Mouse (Mus musculus): ENCODE measurements at regions not wholly inside any gene's neighbourhood (a gene's known extent, or its start where the extent isn't known, plus 50 kb on each side); places are given as distances from the start of the nearest gene placed in this dataset.

GRCm38 (mm10) chr14:72854226-72854625 is 144.4 kb upstream of the Fndc3a start:
- in situ Hi-C loops (cut with MboI, MseI), result no loop called here

- in situ Hi-C loops (cut with MboI, MseI), result no loop called here
Observed at GRCm38 (mm10) chr14:72853104-72853503, 143.3 kb upstream of the Fndc3a start.

- in situ Hi-C loops (cut with MboI, MseI), result no loop called here
Observed at GRCm38 (mm10) chr14:72850884-72851283, 141.1 kb upstream of the Fndc3a start.

DNA sequence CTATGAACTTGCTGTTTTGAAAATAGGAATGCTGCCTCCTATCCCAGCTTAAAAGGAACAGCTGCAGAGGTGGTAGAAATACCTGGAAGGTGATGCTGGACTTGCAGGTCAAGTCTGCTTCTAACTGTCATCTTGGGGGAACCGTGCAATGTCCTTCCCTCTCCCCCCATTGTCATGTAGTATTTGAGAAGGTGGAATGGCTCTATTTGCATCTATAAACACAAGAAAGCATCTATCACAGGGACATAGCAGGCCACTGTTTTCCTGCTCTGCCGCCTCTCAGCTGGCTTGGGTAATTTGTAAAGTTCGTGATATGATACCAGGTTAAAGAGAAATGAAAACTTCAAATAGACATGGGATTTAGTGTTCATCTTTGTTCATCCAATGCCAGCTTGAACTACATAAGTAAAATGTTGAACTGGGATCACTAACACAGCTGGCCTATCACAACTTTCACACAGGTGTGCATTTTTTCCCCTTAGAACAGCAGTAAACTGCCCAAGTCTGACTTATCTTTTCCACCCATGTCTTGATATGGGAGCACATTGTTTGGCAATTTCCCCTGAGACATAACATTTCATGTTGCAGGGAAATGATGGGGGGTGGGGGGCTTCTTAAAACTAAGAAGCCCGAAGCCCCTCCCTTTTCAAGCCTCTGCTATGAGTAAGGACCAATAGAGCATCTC is 138.6 kb upstream of the Fndc3a start:
- in situ Hi-C loops (cut with MboI, MseI), result no loop called here

DNA sequence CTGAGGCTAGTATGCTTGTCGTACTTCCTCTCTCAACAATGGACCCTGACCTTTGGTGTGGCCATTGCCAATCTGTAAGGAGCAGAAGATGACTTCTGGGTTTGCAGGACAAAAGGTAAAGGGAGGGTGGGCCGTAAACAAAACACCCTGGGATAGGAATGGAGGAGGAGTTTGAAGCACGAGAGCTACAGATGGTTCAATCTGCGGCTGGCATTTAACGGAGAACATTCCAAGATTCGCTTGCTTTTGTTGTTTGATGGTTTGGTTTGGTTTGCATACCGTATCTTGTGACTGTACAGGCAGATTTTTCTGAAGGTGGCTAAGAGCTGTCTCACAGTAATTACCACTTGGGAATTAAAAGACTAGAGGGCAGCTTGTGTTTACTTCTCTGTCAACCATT is 137.7 kb upstream of the Fndc3a start:
- in situ Hi-C loops (cut with MboI, MseI), result no loop called here

- in situ Hi-C loops (cut with MboI, MseI), result no loop called here
Observed at GRCm38 (mm10) chr14:72845621-72846440, 136.0 kb upstream of the Fndc3a start.

DNA sequence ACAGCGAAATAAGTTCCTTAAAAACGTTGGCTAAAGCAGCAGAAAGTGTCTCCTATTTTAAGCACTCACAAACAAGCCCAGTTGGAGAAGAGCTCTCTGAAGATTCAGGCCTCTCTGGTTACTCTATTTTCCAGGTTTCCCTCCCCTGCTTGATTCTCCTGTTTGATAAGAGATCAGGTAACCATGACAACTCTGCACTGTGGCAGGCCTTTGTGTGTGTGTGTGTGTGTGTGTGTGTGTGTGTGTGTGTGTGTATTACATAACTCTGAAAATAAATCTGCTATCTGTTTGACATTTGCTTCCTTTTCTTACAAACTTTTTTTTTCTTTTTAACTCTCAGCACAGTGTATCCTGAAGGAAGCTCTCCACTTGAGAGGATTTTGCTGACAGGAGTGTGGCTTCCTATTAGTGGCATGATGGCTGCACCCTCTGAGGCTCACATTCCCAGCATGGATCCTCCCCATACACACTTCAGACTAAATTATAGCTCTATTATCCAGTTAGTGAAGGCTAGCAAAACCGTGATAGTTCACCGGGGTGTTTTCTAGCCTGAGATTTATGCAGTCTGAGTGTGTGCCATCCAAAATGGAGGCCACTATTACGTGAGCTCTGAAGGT is 135.1 kb upstream of the Fndc3a start:
- in situ Hi-C loops (cut with MboI, MseI), result no loop called here

DNA sequence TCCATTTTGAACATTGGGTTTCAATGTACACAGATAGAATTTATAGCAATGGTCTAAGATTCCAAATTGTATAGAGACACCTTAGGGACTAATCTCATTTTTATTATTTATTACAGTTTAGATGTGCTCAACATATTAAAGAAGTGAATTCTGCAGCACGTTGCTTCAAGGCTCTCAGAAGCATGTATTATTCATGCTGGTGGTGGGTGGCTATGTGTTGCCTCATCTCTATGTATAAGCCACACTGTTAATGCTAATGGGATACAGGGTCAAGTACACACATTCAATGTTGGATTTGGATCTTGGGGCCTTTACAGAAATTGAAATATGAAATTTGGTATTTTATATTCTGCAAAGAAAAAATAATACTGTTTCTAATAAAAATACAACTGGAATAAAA is 131.9 kb upstream of the Fndc3a start:
- in situ Hi-C loops (cut with MboI, MseI), result no loop called here

DNA sequence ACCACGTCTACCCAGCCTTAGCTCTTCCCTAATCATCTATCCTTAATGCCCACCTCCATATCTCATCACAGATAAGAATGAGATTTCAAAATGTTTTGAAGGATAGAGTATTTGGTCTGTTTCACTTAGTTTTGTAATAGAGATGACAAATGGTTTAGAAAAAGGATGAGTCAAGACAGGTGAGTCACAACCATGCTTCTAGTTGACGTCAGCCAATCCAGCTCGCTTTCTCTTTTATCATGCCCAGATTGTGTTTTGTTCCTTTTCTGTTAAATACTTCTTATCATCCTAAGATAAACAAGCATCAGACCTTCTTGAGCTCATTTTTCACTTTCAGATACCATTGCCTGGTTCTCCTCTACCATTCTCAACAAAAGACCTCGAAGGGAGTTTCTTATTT is 125.4 kb upstream of the Fndc3a start:
- in situ Hi-C loops (cut with MboI, MseI), result no loop called here

- in situ Hi-C loops (cut with MboI, MseI), result no loop called here
Observed at GRCm38 (mm10) chr14:72829261-72829660, 119.5 kb upstream of the Fndc3a start.

DNA sequence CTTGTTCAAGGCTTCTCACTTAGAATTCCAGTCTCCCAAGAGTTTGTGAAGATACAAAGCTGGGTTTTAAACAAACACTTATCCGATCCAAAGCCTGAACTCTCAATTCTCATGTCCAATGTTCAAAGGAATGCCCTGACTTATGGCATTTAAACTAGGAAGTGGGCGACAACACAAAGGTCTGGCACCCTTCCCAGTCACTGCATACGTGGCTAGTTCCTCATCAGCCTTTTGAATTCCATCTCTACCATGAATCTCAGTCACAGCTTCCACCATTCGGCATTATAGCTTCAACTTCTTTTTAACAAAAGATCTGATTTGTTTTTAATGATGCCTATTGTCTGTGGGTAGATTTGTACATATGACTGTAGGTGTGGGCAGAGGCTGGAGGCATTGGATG is 115.7 kb upstream of the Fndc3a start:
- in situ Hi-C loops (cut with MboI, MseI), result no loop called here

DNA sequence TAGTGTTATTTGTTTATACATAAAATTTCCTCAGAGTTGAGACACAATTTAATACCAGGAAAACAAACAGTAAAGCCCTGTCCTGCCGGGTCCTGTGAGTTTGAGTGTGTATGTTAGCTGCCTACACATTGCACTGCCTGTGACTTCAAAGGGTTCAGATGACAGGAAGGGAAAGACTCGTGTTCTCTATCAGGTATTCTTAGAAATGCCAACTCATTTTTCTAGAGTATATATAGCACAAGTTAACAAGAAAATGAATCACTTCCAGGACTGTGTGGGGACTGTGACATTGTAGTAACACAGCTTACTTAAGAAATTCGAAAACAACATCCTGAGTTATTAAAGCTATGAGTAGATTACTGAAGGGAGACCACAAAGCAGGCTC is 112.4 kb upstream of the Fndc3a start:
- in situ Hi-C loops (cut with MboI, MseI), result no loop called here

- in situ Hi-C loops (cut with MboI, MseI), result no loop called here
Observed at GRCm38 (mm10) chr14:72821517-72822230, 111.9 kb upstream of the Fndc3a start.

DNA sequence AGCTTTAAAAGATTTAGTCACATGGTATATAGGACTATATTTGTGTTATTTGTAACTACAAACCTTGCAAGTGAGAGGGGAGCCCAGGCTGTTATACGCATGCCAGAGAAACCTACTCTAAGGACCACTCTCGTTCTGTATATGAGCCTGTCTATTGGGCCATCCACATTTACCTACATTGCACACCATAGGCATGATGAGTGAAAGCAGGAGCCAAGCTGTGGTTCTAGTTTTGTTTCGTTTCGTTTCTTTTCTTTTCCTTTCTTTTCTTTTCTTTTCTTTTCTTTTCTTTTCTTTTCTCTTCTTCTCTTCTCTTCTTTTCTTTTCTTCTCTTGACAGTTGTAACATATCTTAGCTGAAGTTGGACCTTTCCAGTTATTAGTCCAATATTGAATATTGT is 109.2 kb upstream of the Fndc3a start:
- in situ Hi-C loops (cut with MboI, MseI), result no loop called here

DNA sequence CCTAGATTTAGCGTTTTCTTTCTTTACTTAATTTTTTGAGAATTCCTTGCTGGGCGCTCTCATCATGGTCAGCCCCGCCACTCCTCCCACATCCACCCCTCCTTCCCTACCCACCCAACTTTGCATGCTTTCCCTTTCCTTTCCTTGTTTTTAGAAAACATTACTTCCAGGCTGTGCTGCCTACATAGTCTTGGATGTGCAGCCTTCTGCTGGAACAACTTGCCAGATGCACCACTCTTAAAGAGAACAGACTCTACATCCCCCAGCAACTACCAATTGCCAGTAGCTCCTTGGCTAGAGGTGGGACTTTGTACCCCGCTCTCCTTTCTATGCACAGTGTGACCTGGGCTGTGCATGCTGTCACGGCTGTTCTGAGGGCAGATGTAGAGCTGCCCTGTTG is 108.0 kb upstream of the Fndc3a start:
- in situ Hi-C loops (cut with MboI, MseI), result no loop called here

DNA sequence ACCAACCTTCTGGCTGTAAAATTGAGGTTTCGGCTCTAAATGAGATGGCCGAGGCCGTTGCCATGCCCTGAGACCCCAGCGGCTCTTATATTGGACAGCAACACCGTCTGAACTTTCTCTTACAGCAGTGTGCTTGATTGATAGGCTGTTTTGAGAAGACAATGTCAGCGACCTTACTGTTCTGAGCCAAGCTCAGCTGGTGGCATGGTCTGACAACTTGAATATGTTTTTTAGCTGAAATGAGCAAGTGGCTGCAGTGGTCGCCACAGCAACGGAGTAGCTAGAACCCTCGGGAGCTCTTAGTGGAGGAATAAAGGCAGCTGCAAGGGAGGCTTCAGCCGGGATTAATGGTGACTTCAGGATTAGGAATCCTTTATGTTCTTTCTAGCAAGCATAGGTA is 107.0 kb upstream of the Fndc3a start:
- in situ Hi-C loops (cut with MboI, MseI), result no loop called here

DNA sequence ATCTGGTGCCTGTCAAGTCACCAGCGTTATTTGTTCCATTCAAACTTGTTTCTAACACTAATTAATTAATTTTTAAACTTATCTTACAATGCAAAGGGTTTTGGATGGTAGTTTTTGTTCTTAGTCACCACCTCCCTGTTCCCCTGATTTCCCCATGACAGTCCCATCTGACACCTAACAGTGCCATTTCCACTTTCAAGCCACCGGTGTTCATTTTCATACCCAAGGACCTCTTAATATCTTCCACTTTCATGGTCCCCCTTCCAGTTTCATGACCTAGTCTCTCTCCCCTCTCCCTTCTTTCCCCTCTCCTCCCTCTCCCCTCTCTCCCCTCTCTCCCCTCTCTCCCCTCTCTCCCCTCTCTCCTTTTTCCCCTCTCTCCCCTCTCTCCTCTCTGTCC is 99.3 kb upstream of the Fndc3a start:
- in situ Hi-C loops (cut with MboI, MseI), result loop anchor here (5.0 kb wide), 1 partner anchor 57 kb away; no protein-coding TSS in a partner anchor

DNA sequence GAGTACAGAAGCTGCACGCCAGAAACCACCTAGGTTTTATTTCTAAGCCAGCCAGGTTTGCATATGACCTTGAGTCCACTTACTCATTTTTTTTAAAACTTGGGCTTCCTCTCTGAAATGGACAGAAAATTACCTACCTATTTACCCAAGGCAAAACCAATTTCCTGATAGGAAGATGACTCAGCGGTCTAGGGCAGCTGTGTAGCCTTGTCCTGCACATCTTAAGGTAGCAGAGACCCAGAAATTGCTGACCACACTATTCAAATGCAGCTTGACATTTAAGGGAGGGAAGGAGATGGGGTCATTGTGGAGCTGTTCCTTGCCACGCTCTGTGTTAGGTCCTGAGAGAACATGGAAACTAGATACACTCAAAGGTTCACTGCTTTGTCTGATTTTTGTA is 98.1 kb upstream of the Fndc3a start:
- in situ Hi-C loops (cut with MboI, MseI), result loop anchor here (5.0 kb wide), 1 partner anchor 56 kb away; no protein-coding TSS in a partner anchor

DNA sequence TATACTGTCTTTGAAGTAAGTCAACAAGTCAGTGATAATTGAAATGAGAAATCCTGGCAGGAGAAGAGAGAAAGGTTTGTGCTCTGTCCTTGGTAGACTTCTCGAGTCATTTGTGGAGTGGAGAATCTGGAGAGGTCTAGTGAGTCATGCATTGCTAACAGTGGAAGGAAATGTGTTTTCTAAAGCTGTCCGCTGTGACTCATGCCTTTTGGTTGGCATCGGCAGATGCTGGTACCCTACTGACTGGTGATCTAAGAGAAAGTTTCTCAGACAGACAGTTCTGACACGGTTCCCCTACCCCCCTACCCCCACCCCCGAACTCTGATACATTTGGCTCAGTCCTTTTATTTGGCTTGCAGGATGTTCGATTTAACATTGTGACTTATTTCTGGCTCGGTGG is 97.5 kb upstream of the Fndc3a start:
- in situ Hi-C loops (cut with MboI, MseI), result loop anchor here (5.0 kb wide), 1 partner anchor 55 kb away; no protein-coding TSS in a partner anchor

- in situ Hi-C loops (cut with MboI, MseI), result loop anchor here (5.0 kb wide), 1 partner anchor 54 kb away; no protein-coding TSS in a partner anchor
Observed at GRCm38 (mm10) chr14:72806598-72806997, 96.8 kb upstream of the Fndc3a start.

GRCm38 (mm10) chr14:72803579-72803978 is 93.8 kb upstream of the Fndc3a start:
- in situ Hi-C loops (cut with MboI, MseI), result no loop called here

DNA sequence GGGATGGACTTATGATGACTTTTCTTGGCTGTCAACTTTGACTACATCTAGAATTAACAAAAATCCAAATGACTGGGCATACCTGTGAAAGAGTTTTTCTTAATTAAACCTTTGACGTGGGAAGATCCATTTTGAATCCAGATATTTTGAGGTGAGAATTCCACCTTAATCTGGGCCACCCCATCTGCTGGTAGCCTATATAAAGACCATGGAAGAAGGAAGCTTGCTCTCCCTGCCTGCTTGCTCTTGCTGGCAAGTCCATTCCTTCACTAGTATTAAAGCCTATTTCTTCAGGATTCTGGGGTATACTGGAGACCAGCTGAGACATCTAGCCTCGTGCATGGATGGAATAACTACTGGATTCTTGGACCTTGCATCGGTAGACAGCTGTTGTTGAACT is 80.9 kb upstream of the Fndc3a start:
- in situ Hi-C loops (cut with MboI, MseI), result no loop called here

Data from regulatory T cell (primary cell).